Mouse (Mus musculus) gastrocnemius, postnatal 4 days (tissue): ENCODE measurements around the gene Tmem125. TPM values are rescaled to one million over a fixed set of nuclear protein-coding genes. Genes with fewer than 3 reads are reported as not detected.

Experiments used
- total RNA-seq, 2 experiments: library from RNA; stranded (reverse); gene quantifications; 2 replicates each; pipeline ENCODE4 v1.2.3; 2021

The Tmem125 gene
- total RNA-seq, 2 experiments from 2014 or later = 0.67 TPM; not detected in 1

Other genes starting within 250 kb of the Tmem125 start
- 10 to 100 TPM; 16.1 to 18.9 TPM for gene Szt2, start 134.8 kb downstream of the Tmem125 start, total RNA-seq
- 10 to 100 TPM; 51.0 to 53.4 TPM for gene Med8, start 134.7 kb downstream of the Tmem125 start, total RNA-seq
- 10 to 100 TPM; 39.1 to 39.6 TPM for gene Elovl1, start 116.0 kb downstream of the Tmem125 start, total RNA-seq
- gene Cdc20, start 106.7 kb downstream of the Tmem125 start, total RNA-seq = 10 to 100 TPM; 27.0 to 32.7 TPM
- under 1 TPM in 1 of 2 experiments, not detected in 1; 0.10 TPM for gene Mpl, start 86.5 kb downstream of the Tmem125 start, total RNA-seq
- gene Tie1, start 54.0 kb downstream of the Tmem125 start, total RNA-seq = 10 to 100 TPM; 41.5 to 44.1 TPM
- gene 2610528J11Rik, start 17.0 kb downstream of the Tmem125 start, total RNA-seq = not detected
- not detected for gene Cfap57, start 76.7 kb upstream of the Tmem125 start, total RNA-seq
- gene Ebna1bp2, start 76.8 kb upstream of the Tmem125 start, total RNA-seq = 10 to 100 TPM; 55.1 to 56.9 TPM
- not detected for gene Olfr62, start 114.9 kb upstream of the Tmem125 start, total RNA-seq
- gene Olfr1342, start 148.7 kb upstream of the Tmem125 start, total RNA-seq = not detected
- not detected for gene Olfr1341, start 159.5 kb upstream of the Tmem125 start, total RNA-seq
- gene Olfr1340, start 176.1 kb upstream of the Tmem125 start, total RNA-seq = not detected
- not detected for gene Olfr1339, start 188.1 kb upstream of the Tmem125 start, total RNA-seq
- not detected for gene Olfr1338, start 214.7 kb upstream of the Tmem125 start, total RNA-seq
- not detected for gene Olfr1337, start 238.5 kb upstream of the Tmem125 start, total RNA-seq